Mouse (Mus musculus) cerebellum, adult 9-11 months (tissue): ENCODE measurements around the gene Crip2.

Experiments used
- DNase-seq: peaks from one replicate; pipeline ENCODE4 v3.0.0; 2022

The Crip2 gene

DNA sequence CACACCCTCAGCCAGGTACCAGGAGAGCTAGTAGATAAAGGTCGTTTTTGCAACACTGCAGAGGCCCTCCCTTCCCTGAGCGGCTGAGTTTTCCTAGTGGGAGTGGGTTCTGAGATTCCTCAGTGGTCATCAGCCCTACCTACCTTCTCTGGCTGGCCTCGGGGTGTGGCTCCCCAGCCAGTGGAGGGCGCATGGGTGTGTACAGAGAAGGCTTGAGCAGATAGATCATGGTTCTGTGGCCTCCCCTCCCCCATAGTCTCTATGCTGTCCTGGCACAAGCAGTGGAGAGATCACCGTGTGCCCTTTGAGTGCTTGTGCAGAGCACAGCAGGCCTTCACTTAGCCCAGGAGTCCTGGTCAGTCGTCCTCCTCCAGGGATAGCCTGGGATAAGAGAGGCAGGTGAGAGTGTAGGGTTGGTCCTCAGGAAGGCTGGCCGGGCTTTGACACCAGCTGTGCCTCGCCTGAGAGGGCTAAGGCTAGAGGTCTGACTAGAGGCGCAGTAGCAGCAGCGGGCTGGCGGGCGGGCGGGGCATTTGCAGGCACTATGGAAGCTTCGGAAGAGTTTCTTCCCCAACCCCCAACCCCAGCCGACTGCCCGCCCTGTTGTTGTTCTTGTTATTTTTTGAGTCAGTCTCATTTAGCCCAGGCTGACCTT is 8.5 kb downstream of the Crip2 start:
- peak; percentile 57 for DNase-seq

DNA sequence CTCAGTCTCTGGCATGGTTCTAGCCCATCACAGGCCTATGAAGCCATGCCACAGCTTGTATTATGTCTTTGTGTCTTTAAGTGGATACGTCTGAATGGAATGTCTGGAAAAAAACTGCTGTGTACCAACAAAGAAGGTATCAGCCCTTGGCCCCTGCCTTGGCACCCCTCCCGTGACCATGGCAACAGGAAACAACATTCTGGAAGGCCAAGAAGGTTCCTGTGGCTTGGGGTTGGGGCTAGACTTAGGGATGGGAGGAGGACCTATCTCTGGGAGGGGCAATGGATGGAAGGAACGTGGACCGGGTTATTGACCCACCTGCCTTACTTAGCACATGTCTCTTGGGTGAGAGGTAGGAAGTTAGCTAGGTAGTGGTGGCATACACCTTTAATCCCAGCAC is 9.3 kb downstream of the Crip2 start:
- peak; percentile 16 for DNase-seq

DNA sequence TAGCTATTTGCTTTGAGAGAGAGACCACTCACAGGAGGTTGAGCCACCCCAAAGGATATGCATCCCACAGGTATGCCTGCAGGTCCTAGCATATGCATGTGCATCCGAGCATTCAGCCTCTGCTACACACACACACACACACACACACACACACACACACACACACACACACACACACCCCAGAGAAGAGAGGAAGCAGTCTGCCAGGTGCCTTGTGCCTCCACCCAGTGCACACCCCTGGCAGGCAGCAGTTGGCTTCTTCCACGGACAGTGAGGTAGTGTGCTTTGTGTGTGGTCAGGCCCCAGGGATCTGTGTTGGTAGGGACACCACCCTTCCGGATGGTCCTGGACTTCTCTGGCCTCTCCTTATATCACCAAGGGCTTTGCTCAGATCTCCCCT is 9.9 kb downstream of the Crip2 start:
- DNase-seq = no peak

DNA sequence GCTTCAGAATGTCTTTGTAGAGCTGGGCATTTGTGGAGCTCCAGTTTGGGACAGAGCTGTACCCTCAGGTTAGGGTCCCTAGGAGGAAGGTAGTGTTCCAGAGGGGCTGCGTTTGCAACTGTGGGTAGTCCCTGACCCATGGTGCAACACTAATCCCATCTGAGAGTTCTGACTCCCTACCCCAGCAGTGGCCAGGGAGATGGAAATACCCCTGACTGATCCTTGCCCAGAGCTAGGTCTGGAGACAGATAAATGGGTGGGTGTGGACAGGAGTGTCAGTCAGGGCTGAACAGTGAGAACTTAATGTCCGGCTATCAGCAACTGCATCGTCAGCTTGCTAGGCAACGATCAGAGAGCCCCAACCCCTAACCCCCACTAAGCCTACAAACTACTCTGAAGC is 10.6 kb downstream of the Crip2 start:
- no peak for DNase-seq

DNA sequence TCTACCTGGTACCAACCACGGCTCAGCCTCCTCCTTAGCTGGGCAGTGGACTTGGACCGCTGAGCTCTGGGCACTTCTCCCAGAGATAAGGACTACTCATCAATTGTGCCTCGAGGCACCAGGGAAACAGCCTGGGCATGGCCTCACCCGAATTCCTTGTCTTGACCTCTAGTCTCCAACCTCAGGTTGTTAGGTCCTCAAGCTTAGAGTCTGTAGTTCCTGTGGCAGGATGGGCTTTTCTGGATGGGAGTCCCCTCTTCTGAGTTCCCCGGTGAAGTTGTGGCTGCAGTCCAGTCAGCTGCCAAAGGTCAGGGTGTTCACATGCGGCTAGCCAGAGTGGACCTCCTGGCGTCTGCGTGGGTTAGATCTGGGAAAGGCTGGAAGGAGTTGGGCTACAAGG is 11.0 kb downstream of the Crip2 start:
- DNase-seq = no peak

DNA sequence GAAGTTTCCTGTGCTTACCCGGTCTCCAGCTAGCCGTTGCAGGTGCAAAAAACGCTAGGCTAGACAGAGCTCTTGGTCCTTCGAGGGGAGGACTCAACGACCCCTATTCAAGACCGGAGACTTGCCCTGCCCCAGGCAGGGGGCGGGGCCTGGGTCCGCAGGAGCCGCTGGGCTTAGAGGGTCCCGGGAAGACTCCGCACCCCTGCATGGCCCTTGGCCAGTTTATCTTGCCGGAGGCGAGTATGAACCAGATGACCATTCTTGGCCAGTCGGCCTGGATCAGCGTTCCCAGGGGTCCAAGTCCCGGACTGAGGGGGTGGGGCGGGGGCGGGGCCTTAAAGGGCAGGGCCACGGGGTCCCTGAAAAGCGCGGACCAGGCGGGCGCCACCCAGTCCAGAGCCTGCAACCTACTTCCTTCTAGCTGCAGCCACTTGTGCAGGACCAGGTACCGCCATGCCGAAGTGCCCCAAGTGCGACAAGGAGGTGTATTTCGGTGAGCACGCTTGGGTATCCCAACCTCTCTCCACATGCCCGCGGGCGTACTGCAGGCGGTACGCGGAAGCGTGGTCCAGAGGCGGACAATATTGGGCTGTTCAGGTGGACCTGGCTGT is 11.7 kb downstream of the Crip2 start:
- DNase-seq = peak; percentile 53

DNA sequence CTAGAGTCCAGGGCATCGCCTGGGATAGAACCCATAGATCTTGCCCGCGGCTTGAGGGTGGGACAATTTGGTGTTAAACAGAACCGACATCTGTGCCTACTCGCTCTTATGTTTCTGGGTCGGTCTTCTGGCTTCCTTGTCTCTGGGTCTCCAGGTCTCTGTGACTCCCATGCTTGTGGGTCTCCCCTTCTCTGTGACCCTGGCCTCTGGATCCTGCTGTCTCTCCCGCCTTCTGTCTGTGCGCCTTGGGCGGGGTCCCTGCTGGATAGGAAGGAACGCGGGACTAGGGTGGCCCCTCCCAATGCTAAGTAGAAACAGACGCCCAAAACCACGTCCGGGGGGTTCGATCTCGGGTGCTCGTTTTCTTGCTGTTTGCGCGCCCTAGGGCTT is 12.2 kb downstream of the Crip2 start:
- DNase-seq = no peak

DNA sequence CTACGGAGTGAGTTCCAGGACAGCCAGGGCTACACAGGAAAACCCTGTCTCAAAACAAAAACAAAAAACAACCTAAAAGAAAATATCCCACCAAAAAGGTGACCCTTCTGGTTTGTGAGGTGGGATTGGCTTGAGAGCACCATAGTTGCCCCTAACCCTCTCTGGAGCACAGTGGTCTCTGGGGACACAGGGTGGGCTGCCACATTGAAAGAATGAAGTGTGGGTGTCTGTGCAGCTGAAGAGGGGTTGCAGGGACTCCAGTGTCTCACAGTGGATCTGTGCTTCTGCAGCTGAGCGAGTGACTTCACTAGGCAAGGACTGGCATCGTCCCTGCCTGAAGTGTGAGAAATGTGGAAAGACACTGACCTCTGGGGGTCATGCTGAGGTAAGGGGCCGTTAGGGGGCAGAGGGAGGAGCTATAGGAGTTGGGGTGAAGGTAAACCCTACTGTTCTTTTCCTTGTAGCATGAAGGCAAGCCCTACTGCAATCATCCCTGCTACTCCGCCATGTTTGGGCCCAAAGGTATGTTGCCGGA is 13.0 kb downstream of the Crip2 start:
- DNase-seq = peak; percentile 27

DNA sequence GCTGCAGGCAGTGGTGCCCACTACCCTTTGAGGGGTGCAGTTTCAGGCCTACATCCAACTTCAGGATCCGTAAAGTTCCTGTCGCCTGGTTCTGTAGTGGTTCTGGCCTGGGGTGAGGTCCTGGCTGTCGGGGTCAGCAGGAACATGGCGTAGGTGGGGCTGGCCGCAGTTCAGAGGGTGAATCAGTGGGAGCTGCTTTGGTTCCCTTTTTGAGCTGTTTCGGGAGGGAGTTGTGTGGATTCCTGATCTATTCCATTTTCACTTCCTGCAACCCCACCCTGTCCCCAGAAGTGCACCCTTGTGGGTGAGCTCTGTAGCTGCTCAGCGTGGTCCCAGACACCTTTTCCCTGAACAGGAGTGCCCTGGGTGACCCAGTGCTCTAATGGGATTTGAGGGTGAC is 13.9 kb downstream of the Crip2 start:
- peak; percentile 50 for DNase-seq

DNA sequence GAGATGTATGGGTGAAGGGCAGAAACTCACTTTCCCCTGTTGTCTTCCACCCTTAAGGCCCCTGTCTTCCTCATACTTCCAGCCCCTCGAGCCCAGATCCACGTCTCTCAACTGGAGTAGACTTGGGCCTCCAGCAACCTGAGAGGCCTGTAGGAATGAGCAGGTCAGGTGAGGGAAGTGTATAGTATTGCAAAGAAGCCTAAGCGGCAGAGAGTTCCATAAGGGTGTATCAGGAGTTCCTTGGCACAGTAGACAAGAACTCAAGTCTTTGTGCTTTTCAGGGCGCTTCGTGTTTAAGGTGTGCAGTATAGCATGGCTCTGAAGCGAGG is 14.7 kb downstream of the Crip2 start:
- no peak for DNase-seq

DNA sequence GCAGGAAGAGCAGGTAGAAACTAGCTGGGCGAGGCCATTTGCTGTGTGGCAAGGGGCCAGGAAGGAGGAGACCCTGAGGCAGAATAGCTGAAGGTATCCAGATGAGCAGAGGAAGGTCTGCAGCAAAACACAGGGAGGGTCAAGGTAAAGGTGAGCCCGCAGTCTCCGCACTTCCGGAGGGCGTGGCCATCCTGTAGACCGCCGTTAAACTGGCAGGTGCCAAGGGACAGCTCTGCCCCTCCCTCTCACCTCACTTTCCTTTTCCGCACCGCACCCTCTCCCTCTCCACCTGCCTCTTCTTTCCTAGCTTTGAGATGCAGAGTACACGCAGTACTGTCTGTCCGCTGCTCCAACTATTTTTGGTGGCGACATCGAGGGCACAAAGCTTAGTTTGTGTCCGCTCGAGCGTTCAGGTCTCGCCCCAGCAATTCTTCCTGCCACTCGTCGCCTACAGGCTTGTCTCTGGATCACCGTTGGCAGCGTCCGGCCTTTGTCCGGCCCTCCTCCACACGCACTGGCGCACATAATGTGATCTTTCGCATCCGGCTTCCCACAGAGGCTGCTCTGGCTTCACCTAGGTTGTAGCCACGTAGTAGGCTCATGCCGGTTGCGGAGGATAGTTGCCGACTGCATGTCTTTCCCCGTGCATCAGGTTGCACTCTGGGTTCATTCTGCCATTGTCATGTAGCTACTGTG is 15.2 kb downstream of the Crip2 start:
- DNase-seq = peak; percentile 79

DNA sequence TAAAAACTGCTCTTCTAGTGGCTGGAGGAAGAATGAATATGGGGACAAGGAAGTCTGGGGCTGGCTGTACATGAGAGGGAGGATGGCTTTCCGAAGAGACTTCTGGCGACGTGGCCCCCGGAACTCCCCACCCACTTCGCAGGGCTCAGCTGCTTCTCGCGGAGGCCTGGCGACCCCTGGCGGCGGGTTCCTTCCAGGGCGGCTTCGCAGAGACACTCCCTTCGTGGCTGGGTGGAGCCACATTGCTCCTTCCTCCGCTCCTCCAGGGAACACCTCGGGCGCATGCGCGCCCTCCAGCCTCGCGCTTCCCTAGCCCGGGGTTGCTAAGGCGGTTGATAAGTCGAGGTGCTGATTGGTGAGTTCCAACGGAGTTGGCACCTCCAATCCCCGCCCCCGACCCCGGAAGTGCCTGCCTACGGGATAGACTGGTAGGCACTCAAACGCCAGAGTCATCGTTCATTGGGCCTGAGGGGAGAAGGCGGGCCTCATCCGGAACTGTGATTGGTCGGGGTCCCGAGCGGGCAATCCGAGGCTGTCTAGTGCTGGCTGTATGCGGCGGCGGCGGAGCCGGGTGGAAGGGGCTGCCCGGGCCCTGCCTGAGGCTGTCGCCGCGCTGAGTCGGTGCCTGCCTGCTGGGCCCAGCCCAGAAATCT is 16.0 kb downstream of the Crip2 start, which contains the start of gene Tedc1:
Gene Tedc1 (plus strand): TSS at position 535 of the 653 bp plus-strand sequence.
- peak; percentile 99 for DNase-seq

DNA sequence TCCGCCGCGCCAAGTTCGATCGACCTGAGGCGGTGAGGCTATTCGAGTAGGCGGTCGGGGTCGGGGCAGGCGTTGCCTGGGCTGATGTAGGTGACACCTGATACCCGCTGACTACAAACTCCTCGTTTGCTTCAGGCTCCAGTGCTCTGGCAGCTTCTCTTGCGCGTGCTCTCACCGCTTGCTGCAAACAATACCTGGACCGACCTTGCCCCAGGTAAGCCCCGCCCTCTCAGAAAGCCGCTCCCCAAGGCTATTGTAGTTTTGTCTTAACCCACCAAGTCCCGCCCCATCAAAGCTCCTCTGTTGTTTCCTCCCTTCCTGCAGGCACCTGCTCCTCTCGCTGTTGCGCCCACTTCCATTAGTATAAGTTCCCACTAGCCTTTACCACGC is 16.5 kb downstream of the Crip2 start:
- no peak for DNase-seq

DNA sequence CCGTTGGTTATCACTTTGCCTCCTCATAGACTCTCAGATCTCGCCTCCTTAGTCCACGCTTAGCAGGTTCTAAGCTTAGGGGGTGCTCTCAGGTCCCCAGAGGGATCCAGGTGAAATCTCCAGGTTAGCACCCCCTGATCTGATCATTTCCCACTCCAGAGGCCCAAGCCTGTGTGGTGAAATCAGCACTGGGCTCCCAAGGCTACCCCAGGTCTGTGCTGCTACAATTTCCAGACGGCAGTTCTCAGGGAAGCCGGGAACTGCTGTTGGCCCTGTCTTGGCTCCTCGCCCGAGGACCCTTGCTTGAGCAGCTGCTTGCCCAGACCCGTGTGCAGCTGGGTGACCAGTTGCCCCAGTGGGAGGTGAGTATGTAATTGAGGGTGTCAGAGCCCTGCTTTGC is 17.0 kb downstream of the Crip2 start:
- DNase-seq = peak; percentile 73

DNA sequence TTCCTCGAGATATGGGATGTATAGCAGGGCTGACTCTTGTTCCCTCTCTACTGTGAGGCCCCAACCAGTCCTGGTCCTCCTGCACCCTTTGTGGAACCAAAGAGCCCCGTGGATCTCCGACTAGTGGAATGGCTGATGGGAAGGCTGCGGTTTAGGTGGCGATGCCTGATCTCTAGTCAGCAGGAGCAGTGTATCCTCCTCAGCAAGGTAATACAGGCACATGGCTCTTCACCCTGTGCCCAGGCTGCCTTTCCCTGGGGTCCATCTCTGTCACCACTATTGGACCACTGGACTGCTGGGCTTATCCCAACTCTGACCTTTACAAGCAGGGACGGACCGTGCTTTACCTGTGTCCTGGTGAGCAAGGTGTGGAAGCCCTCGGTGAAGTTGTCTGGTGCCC is 17.5 kb downstream of the Crip2 start:
- no peak for DNase-seq

DNA sequence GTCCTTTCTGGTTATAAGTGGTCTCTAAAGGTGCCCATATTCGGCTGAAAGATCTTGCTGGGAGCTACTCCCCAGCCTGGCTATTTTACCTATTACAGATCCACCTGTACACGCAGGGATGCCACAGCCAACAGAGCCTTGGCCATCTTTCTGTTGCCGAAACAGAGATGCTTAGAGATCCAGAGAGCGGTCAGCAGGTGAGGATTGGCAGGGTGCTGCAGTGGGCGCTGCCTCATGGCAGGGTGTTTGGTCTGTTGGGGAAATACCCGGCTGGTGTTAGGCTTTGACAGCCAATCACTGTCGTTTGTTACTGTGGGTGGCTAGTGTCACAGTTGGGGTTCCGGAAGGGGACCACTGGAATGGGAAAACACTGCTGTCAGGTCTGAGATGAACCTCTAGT is 17.9 kb downstream of the Crip2 start:
- DNase-seq = peak; percentile 41

DNA sequence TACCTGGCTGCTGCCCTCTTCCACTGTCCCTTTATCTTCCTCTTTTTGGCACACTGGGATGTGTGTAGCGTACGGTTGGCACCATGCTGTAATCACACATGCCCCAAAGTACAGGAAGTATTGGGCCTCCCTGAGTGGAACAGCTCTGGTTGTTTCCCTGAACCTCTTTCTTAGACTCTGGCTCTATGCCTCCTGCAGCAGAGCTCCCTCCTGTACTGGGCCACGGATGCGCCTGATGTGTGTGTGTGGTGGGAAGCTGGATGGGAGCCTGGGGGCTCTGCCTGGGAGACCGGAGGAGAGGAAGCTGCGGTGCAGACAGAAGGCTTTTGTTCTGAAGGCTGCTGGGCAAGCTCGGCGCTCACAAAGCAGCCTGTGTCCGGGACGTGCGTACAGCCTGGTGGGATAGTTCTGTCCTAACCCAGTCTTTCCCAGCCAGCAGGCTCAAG is 23.5 kb downstream of the Crip2 start:
- peak; percentile 65 for DNase-seq

DNA sequence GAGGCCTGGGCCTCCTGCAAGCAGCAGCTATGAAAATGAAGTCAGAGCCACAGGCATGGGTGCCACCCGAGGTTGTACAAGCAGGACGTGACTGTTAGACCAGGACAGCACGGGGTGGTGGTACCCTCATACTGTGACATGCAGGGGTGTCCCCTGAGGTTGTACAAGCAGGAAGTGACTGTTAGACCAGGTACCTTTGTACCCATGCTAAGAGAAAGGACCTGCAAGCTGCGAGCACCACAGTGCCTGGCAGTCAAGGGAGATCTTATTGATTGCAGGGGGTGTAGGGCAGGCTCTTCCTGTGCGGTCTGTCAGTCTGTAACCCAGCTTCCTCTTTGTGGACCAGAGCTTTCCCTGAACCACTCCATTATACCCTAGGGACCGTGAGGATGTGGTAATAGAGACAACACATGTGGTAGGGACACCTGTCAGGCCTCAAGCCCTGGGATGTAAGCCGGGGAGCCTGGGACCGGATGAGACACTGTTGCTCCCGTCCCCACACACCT is 28.0 kb downstream of the Crip2 start:
- no peak for DNase-seq

DNA sequence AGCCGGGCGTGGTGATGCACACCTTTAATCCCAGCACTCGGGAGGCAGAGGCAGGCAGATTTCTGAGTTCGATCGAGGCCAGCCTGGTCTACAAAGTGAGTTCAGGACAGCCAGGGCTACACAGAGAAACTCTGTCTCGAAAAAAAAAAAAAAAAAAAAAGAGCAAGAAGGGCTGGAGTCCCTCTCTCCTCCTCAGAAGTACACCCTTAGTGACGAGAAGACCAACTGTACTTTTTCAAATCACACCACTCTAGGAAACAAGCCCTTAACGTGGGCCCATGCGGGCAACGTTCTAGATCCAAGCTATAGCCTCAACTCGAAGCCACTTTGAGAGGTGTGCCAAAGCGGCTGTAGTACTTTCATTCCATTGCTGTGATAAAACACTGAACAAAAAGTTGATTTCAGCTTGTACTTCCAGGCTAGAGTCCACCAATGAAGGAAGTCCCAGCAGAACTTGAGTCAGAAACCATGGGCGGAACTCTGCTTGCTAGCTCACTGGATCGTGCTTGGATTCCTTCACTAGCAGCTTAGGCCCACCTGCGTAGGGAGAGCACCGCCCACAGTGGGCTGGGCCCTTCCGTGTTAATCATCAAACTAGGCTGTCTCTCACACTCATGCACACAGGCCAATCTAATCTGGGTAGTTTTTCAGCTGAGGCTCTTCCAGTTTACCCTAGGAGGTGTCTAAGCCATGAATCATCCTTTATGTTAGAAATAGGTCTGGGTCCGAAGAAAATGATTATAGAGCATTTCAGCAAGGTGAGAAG is 37.1 kb downstream of the Crip2 start:
- DNase-seq = no peak

DNA sequence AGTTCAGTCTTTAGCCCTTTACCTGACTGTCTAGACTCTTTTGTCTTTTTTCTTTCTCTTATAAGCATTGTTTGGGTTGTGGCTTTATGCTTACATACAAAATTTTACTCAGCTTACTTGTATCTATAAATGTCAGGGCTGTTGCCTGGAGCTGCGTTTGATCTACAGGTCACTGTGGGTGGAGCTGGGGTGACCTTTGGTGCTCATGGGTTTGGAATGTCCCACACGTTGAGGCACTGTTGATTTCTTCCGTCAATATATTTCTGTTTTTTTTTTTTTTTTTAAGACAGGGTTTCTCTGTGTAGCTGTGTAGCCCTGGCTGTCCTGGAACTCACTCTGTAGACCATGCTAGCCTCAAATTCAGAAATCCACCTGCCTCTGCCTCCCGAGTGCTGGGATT is 41.0 kb downstream of the Crip2 start:
- DNase-seq = no peak

DNA sequence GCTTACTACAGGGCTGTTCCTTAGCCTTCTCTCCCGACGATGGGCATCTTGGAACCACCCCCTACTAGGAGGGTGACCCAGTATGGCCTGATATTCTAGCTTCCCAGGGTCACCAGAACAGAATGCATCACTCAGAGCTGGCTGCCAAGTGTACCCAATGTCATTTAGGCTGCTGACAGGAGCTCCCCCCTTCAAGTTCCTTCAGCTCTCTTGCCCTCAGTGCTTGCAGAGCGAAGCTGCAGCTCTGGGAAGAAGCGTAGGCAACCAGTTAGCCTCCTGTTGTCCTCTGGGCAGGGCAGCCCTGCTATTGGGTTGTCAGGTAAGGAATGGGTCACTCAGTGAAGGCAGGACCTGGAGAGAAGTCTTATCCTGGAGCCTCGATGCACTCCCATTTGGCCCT is 44.9 kb downstream of the Crip2 start:
- peak; percentile 30 for DNase-seq

DNA sequence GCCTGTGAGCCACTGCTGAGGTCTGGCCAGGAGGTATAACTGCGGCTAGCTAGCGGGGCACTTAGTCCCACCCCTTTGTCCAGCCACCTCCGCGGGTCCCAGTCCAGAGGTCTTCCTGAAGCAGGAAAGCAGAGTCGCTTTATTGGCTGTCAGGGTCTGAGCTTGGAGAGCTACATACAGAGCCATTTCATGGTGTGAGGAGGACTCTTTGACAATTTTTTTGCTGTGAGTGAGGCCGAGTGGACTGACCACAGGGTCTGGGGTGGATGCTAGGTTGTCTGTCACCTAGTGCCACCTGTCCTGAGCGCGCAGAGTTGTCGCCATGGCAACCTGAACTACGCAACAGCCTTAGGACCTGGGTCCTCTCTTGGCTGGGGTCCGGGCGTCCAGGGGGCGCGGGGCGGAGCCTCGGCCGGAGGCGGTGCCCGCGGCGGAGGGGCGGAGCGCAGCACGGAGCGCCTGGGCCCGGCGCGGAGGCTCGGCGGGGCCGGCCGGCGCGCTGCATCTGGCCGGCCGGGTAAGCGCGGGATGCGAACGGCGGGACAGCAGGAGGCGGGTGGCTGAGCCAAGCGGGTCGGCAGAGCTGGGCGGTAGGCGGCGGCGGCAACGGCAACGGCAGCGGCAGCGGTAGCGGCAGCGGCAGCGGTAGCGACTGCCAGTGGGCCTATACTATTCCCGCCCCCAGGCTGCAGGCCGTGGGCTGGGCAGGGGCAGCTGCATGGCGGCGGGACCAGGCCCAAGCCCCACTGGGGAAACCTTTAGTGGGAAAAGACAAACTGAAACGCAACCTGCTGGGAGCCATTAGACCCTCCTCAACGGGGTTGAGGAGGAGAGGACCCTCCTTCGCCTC is 45.6 kb downstream of the Crip2 start, which contains the start of gene Tmem121:
Gene Tmem121 (plus strand): TSS at position 489 of the 850 bp plus-strand sequence.
- DNase-seq = peak; percentile 76
